In the genomic region with DNA sequence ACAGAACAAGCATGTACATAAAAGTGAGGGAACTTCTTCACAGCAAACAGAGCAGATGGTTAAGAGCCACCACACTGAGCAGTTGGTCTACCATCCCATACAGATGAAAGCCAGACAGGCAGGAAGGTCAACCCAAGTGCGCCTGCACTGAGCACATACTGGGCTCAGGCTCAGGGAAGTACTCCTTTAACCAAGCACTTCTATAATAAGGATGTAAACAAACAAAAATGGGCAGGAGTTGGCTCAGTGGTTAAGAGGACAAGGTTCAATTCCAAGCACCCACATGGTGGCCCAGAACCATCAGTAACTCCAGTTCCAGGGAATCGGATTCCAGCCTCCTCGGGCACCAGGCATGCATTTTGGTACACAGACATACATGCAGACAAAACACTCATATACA, we compare ENCODE assay signal across 26 mouse cellular contexts. TPM values are rescaled to one million over a fixed set of nuclear protein-coding genes. Genes with fewer than 3 reads are reported as not detected.
DNase-seq lines count a peak whose midpoint lies in the region; ATAC-seq and TF ChIP-seq lines count a peak whose summit lies in the region.
"Had no signal": no experiment of that assay in that cellular context is flagged by ENCODE, and none has a peak within 500 bp of the region (broad histone marks: within the 10 kb centered on the region; RNA-seq: fewer than 3 reads in every experiment).

No protein-coding gene starts in this region.

- H3K4me1 ChIP-seq in liver, embryonic 15.5 days (replicated peaks), result peaks cover 17% of the 10 kb centered on the region
- no peaks in the 10 kb centered on the region for H3K4me1 ChIP-seq in stomach, postnatal 0 days (replicated peaks; ENCODE audit: control insufficient read depth, insufficient read depth)
- no peaks in the 10 kb centered on the region for H3K4me1 ChIP-seq in midbrain, embryonic 14.5 days (ENCODE audit: control insufficient read depth, insufficient read depth, low read length)
- H3K4me1 ChIP-seq: embryonic facial prominence, embryonic 10.5 days; embryonic facial prominence, embryonic 15.5 days; heart, embryonic 13.5 days; hindbrain, embryonic 10.5 days had no signal

- H3K4me2 ChIP-seq in liver, embryonic 15.5 days, result no peak overlapping the region
- H3K4me2 ChIP-seq in stomach, postnatal 0 days (replicated peaks; ENCODE audit: low read depth), result no peak overlapping the region
- H3K4me2 ChIP-seq in midbrain, embryonic 14.5 days (ENCODE audit: low read length), result no peak overlapping the region
- H3K4me2 ChIP-seq: embryonic facial prominence, embryonic 15.5 days; forebrain, embryonic 12.5 days; heart, embryonic 13.5 days; hindbrain, embryonic 15.5 days; midbrain, embryonic 11.5 days; neural tube, embryonic 13.5 days had no signal

- TF ChIP-seq CTCF in stomach, postnatal 0 days (IDR thresholded peaks at IDR 0.05; ENCODE audit: low read depth), result no peak

- H3K27me3 ChIP-seq in liver, embryonic 15.5 days, result no peaks in the 10 kb centered on the region
- no peaks in the 10 kb centered on the region for H3K27me3 ChIP-seq in stomach, postnatal 0 days (ENCODE audit: control insufficient read depth, insufficient read depth, low read length)
- no peaks in the 10 kb centered on the region for H3K27me3 ChIP-seq in midbrain, embryonic 14.5 days (ENCODE audit: control insufficient read depth, insufficient read depth, low read length)
- H3K27me3 ChIP-seq: embryonic facial prominence, embryonic 15.5 days; forebrain, embryonic 12.5 days; heart, embryonic 13.5 days; hindbrain, embryonic 15.5 days; neural tube, embryonic 13.5 days had no signal

- H3K27ac ChIP-seq in liver, embryonic 15.5 days (replicated peaks), result 0 out of 2 replicates have a peak overlapping the region, but pooled peaks have one; percentile 10
- H3K27ac ChIP-seq in stomach, postnatal 0 days (replicated peaks), result no peak overlapping the region
- H3K27ac ChIP-seq in midbrain, embryonic 14.5 days (replicated peaks; ENCODE audit: low read depth, low read length), result no peak overlapping the region
- H3K27ac ChIP-seq: embryonic facial prominence, embryonic 10.5 days; embryonic facial prominence, embryonic 15.5 days; forebrain, embryonic 12.5 days; heart, embryonic 13.5 days; hindbrain, embryonic 10.5 days; hindbrain, embryonic 15.5 days; kidney, postnatal 0 days; layer of hippocampus, adult 2 months; neural tube, embryonic 13.5 days had no signal

- peak; percentile 46 for DNase-seq in heart, adult 11 months
- DNase-seq in heart, postnatal 25 days (ENCODE audit: low spot score), result no peak
- DNase-seq in kidney, postnatal 14 days, result peak; percentile 17
- no peak for DNase-seq in kidney, adult 9 months
- DNase-seq in stomach, postnatal 0 days (ENCODE audit: low spot score), result no peak
- no peak for DNase-seq in midbrain, embryonic 14.5 days
- DNase-seq: adrenal gland, postnatal 10 days; cerebellum, adult 8-10 months; cerebellum, postnatal 25 days; forebrain, postnatal 0 days; heart, postnatal 10 days; left cerebral cortex, postnatal 4 days; lung, adult 2 months; lung, postnatal 10 days had no signal

- ATAC-seq in liver, embryonic 15.5 days (ENCODE audit: insufficient read depth), result peak; percentile 35
- ATAC-seq in stomach, postnatal 0 days (ENCODE audit: low FRiP score, low TSS enrichment), result peak; percentile 79
- ATAC-seq in midbrain, embryonic 14.5 days (ENCODE audit: low FRiP score, low TSS enrichment), result no peak
- ATAC-seq: forebrain, postnatal 0 days had no signal

- intact Hi-C loops in heart, postnatal 25 days (cut with DNase I), result no loop called here

- 88% methylated on average over 3 of the region's 3 CpGs for WGBS in liver, embryonic 15.5 days (ENCODE audit: insufficient replicate concordance)
- 85% methylated on average over 3 of the region's 3 CpGs for whole genome bisulfite sequencing in stomach, postnatal 0 days
- 96% methylated on average over 3 of the region's 3 CpGs for WGBS in midbrain, embryonic 14.5 days

- H3K9me3 ChIP-seq in liver, embryonic 15.5 days (replicated peaks), result no peaks in the 10 kb centered on the region
- H3K9me3 ChIP-seq in stomach, postnatal 0 days (ENCODE audit: control insufficient read depth, low read length), result no peaks in the 10 kb centered on the region
- H3K9me3 ChIP-seq in midbrain, embryonic 14.5 days (ENCODE audit: control insufficient read depth, low read length), result no peaks in the 10 kb centered on the region
- H3K9me3 ChIP-seq: embryonic facial prominence, embryonic 15.5 days; forebrain, embryonic 12.5 days; G1E; hindbrain, embryonic 10.5 days; hindbrain, embryonic 15.5 days; neural tube, embryonic 13.5 days had no signal

- peaks cover 95% of the 10 kb centered on the region for H3K36me3 ChIP-seq in liver, embryonic 15.5 days (replicated peaks)
- peaks cover 27% of the 10 kb centered on the region for H3K36me3 ChIP-seq in stomach, postnatal 0 days (ENCODE audit: control insufficient read depth, insufficient read depth, low read length)
- peaks cover 96% of the 10 kb centered on the region for H3K36me3 ChIP-seq in midbrain, embryonic 14.5 days (ENCODE audit: control insufficient read depth, insufficient read depth, low read length)

- no peak overlapping the region for H3K4me3 ChIP-seq in liver, embryonic 15.5 days (replicated peaks)
- no peak overlapping the region for H3K4me3 ChIP-seq in stomach, postnatal 0 days (ENCODE audit: low read depth, low read length)
- H3K4me3 ChIP-seq in midbrain, embryonic 14.5 days (replicated peaks; ENCODE audit: low read depth, low read length), result no peak overlapping the region
- H3K4me3 ChIP-seq: embryonic facial prominence, embryonic 10.5 days; embryonic facial prominence, embryonic 15.5 days; forebrain, embryonic 12.5 days; heart, embryonic 13.5 days; hindbrain, embryonic 10.5 days; hindbrain, embryonic 15.5 days; layer of hippocampus, adult 2 months; neural tube, embryonic 13.5 days had no signal

- TF ChIP-seq EP300 in stomach, postnatal 0 days (optimal IDR thresholded peaks at IDR 0.05), result no peak

- no peak overlapping the region for H3K9ac ChIP-seq in liver, embryonic 15.5 days
- H3K9ac ChIP-seq in stomach, postnatal 0 days (ENCODE audit: low read length), result no peak overlapping the region
- H3K9ac ChIP-seq in midbrain, embryonic 14.5 days (replicated peaks; ENCODE audit: low read length), result no peak overlapping the region
- H3K9ac ChIP-seq: embryonic facial prominence, embryonic 15.5 days; forebrain, embryonic 12.5 days; forebrain, postnatal 0 days; heart, embryonic 13.5 days; hindbrain, embryonic 15.5 days; neural tube, embryonic 13.5 days had no signal

RNA-seq across cellular contexts. Expression of gene Nfyb, which starts 11.0 kb away (rescaled TPM):
- total RNA-seq in heart, postnatal 25 days (2021), result 10 to 100 TPM; 13.3 to 17.6 TPM
- polyA plus RNA-seq in liver, embryonic 15.5 days (2015; fragmentation: Nextera tagmentation; extraction: Ambion mirVana), result 33.1 and 33.2 TPM in 2 replicates
- 20.3 and 23.8 TPM in 2 replicates for polyA plus RNA-seq in stomach, postnatal 0 days (2015; fragmentation: Nextera tagmentation; extraction: Ambion mirVana)
- polyA plus RNA-seq in midbrain, embryonic 14.5 days (2014; fragmentation: Nextera tagmentation; extraction: Ambion mirVana), result 52.1 and 55.9 TPM in 2 replicates

RNA-seq across cellular contexts. Expression of gene Hcfc2, which starts 57.0 kb away (rescaled TPM):
- total RNA-seq in heart, postnatal 25 days (2021), result 10 to 100 TPM; 31.3 to 31.6 TPM
- 12.0 and 12.9 TPM in 2 replicates for polyA plus RNA-seq in liver, embryonic 15.5 days (2015; fragmentation: Nextera tagmentation; extraction: Ambion mirVana)
- 18.8 and 19.2 TPM in 2 replicates for polyA plus RNA-seq in stomach, postnatal 0 days (2015; fragmentation: Nextera tagmentation; extraction: Ambion mirVana)
- 40.6 and 42.6 TPM in 2 replicates for polyA plus RNA-seq in midbrain, embryonic 14.5 days (2014; fragmentation: Nextera tagmentation; extraction: Ambion mirVana)

Comparison
In these comparisons a context has a peak if more than half of its experiments do, and no peak if none do; other contexts are left out.
1. DNase-seq: peak in heart, adult 11 months (single experiment) and kidney, postnatal 14 days (single experiment); none in heart, postnatal 25 days (single experiment), kidney, adult 9 months (single experiment), stomach, postnatal 0 days (single experiment) and midbrain, embryonic 14.5 days (single experiment).